Mouse (Mus musculus) E14TG2a.4 (cell line): ENCODE results near the gene Aes.

Experiments used
- CTCF ChIP-seq: conservative IDR thresholded peaks from 2 replicates; pipeline ENCODE4 v1.5.1; 2014; ENCODE audit warnings: low read length
- NANOG ChIP-seq: IDR thresholded peaks from 2 replicates; pipeline ENCODE4 v1.6.1; 2014; ENCODE audit warnings: borderline replicate concordance, low read length, mixed read lengths
- POU5F1 ChIP-seq: IDR thresholded peaks from 2 replicates; pipeline ENCODE4 v1.6.1; 2014; ENCODE audit warnings: low read length, borderline replicate concordance

- TF ChIP-seq CTCF (no peak), NANOG (no peak), POU5F1 (no peak; the same call in 1 of the 2 replicates)
These were observed 49.0 kb upstream of the Aes start for GRCm38 (mm10) chr10:81510246-81510810.
